Mouse (Mus musculus) layer of hippocampus, adult 8-10 months (tissue): ENCODE measurements around the gene Eif4a2. TPM values are rescaled to one million over a fixed set of nuclear protein-coding genes. Genes with fewer than 3 reads are reported as not detected.

Source experiments
- DNase-seq, 2 experiments: peaks; one replicate each; pipeline ENCODE4 v3.0.0; 2022; ENCODE audit warnings: low spot score in 2 of 2
- microRNA-seq, 2 experiments: library from miRNA; unstranded; fragments of <30 nt; microRNA quantifications; one replicate each; pipeline ENCODE4 v1.2.0; 2022
- total RNA-seq, 4 experiments: library from RNA; stranded (reverse); gene quantifications; 2 replicates each; pipeline ENCODE4 v1.2.4; 2022

Eif4a2 gene
- total RNA-seq, 4 experiments from 2014 or later, result 842 to 987 (median 891) TPM

DNA sequence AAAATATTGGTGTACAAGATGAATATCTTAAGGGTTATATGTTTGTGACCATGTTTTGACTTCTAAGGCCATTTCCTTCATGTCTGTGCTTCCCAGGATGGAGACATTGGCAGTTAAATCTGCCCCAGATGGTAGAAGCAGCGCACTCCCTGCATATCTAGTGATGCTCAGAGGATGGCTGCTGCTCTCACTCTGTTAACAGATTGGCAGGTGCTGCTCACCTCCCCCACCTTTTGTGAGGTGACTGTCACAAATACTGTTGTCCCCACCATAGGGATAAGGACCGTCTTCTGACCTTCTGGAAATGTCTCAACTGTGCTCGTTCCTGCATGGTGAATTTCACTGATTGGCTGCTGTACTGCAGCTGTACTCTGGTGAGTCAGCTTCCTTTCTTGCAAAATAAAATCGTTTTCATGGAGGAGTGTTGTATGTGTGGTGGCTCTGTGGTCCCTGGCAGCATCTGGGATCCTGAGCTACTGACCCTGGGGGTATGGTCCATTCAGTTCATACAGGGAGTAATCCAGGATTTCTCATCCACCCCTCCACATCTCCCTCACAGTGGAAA lies 29.2 kb downstream of the Eif4a2 start:
- DNase-seq, result no peak

DNA sequence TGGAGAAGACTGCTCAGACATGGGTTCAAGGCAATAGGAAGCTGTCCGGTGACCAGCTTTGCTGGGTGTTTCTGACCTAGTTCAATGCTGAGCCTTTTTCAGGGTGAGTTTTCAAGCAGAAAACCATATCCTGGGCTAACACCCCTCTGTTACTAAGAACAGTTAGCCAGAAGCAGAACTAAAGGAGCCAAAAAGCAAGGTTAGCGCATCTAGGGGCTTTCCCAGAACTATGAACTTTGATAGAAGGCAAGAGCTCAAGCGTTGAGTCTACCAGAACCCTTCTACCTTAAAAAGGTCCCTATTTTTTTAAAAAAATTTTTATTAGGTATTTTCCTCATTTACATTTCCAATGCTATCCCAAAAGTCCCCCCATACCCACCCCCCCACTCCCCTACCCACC lies 33.7 kb downstream of the Eif4a2 start:
- no peak for DNase-seq

DNA sequence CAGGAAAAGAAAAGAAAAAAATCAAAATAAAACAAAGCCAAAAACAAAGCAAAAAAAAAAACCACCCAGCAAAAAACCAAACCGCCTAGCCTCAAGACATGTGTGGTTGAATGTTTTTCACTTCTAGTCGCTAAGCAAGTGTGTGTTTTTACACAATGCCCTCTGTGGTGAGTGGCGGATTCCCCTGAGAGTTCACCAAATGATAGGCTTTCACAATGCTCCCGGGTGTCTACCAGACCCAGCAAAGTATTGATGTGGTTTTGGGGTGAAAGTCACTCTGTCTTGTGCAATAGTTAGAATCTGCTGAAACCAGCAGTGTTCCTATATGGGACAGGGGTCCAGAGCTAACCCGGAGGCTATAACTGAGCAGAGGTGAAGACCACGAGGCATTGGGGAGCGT lies 37.1 kb downstream of the Eif4a2 start:
- DNase-seq, result no peak

DNA sequence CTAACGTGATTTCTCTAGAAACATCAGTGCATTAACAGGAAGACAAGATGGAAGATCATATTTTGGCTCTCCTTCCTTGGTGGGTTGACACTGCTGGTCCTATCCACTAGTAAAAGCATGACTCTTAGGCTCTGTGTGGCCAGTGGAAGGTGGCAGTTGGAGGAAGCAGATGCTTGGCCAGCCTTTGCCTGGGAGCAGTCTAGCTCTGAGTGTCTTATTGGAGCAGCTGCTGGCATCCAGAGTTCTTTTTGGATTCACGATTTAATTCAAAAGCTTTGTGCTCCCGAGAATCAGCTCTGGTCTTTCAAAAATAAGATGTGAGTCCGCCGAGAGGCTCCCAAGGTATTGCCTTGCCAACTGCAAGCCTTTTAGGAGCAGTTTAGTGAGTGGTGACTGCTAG lies 38.0 kb downstream of the Eif4a2 start:
- no peak for DNase-seq

DNA sequence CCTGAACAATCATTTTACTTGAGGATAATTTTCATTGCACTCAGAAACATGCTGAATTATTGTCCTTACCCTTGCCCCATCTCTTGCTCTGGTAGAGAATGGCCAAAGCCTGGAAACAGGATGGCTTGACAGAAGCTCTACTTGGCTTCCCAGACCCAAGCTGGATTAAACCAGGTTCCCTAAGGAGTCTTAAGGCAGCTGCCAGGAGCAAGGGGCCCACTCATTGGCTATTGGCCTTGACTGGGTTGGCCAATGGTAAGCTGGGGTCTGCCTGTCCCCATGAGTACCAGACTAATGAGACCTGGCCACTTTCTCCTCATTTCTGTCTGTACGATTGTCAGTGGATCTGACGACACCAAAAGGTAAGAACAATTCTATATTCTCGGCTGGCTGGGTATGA lies 39.0 kb downstream of the Eif4a2 start, which contains the start of gene Adipoq:
Gene Adipoq (plus strand): TSS at position 257 of the 400 bp plus-strand sequence.
- no peak for DNase-seq

GRCm38 (mm10) chr16:23148936-23149335 lies 41.7 kb downstream of the Eif4a2 start:
- no peak for DNase-seq

DNA sequence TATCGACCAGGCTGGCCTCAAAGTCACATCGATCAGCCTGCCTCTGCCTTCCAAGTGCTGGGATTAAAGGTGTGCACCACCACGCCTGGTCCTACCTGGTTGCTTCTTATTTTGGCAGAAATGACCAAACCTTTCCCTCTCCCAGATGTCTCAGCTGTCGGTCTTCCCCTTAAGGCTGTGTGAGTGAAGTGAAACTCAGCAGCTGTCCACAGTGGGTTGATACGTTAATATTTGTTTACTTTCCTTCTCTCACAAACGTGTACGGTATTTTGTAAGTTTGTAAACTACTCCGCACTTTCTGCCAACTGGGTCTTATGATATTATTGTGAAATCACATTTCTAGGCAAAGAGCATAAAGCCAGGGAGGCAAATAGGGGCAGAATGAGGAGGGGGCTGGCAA lies 42.2 kb downstream of the Eif4a2 start:
- no peak for DNase-seq

GRCm38 (mm10) chr16:23151423-23151822 lies 44.2 kb downstream of the Eif4a2 start:
- peak in 1 of 2 experiments; percentile 28 for DNase-seq

DNA sequence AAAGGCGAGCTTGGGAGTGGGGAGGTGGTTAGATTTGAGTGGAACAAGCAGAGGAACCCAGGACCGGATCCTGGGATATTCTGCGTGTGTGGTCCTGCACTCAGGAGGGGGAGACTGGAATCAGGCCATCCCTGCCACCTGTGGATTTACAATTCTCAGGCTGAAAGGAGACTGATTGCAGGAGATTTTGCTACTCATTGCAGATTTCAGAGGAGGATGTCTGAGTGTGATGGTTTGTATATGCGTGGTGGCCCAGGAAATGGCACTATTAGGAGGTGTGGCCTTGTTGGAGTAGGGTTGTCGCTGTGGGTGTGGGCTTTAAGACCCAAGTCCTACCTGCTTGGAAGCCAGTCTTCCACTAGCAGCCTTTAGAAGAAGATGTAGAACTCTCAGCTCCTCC lies 47.0 kb downstream of the Eif4a2 start:
- no peak for DNase-seq

- DNase-seq, result no peak
These were observed 49.8 kb downstream of the Eif4a2 start for GRCm38 (mm10) chr16:23157013-23157412.

DNA sequence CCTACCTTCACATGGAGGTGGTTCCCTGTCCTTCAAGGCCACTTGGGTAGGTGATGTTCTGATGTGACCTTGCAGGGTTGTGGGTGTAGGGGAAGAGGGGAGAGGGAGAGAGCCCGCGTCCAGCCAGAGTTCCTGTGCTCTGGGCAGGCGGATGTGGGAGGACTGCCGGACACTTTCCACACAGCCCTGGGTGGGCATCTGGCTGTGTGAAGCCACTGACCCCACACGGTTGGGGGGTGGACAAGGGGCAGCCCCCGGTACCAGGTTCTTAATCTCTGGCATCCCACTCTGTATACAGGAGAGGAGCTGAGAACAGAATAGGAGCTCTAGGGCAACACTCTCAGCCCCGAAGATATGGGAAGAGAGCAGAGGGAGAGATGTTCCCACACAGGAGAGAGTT lies 51.0 kb downstream of the Eif4a2 start:
- DNase-seq, result no peak

- DNase-seq, result no peak
These were observed 51.7 kb downstream of the Eif4a2 start for GRCm38 (mm10) chr16:23158957-23159356.

- no peak for DNase-seq
These were observed 52.5 kb downstream of the Eif4a2 start for GRCm38 (mm10) chr16:23159749-23160148.

DNA sequence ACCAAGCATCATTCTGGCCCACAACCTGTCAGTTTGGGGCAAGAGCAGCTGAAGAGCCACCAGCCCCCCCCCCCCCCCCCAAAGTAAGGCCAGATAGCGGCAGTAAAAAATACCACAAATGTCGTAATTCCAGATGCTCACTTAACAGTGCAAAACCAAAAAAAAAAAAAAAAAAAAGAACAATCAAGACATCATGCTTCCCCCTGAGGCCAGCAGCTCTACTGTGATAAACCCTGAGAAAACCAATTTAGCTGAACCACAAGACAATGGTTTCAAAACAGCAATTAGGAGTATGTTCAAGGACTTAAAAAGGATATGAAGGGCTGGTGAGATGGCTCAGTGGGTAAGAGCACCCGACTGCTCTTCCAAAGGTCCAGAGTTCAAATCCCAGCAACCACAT lies 54.9 kb downstream of the Eif4a2 start:
- no peak for DNase-seq

Small RNA genes lying within 50 kb of the gene (microRNA-seq; reads per million reads assigned to microRNA genes)
- 1.6 to 2.3 reads per million in 2 experiments for gene Gm49346

Other genes starting within 250 kb of the Eif4a2 start
- gene Tbccd1, start 249.8 kb upstream of the Eif4a2 start, total RNA-seq, result 10 to 100 TPM; 12.5 to 15.4 (median 15.3) TPM
- gene Dnajb11, start 249.6 kb upstream of the Eif4a2 start, total RNA-seq, result 10 to 100 TPM; 51.4 to 63.3 (median 59.3) TPM
- not detected for gene Ahsg, start 216.2 kb upstream of the Eif4a2 start, total RNA-seq
- gene Fetub, start 189.1 kb upstream of the Eif4a2 start, total RNA-seq, result under 1 TPM in 3 of 4 experiments, not detected in 1; 0.39 to 0.70 (median 0.41) TPM
- gene Hrg, start 156.4 kb upstream of the Eif4a2 start, total RNA-seq, result not detected
- gene Kng2, start 78.0 kb upstream of the Eif4a2 start, total RNA-seq, result not detected
- not detected for gene Kng1, start 49.6 kb upstream of the Eif4a2 start, total RNA-seq
- 1 to 10 TPM; 2.8 to 5.5 (median 4.3) TPM for gene Rfc4, start 20.3 kb downstream of the Eif4a2 start, total RNA-seq
- gene Adipoq, start 39.1 kb downstream of the Eif4a2 start, total RNA-seq, result not detected
- 10 to 100 TPM; 14.0 to 22.7 (median 17.8) TPM for gene St6gal1, start 117.3 kb downstream of the Eif4a2 start, total RNA-seq